Mouse (Mus musculus): ENCODE results near the gene Dock1.
A peak's percentile ranks its signal among the peaks of the same experiment; 100 is the strongest.

The Dock1 gene

DNA sequence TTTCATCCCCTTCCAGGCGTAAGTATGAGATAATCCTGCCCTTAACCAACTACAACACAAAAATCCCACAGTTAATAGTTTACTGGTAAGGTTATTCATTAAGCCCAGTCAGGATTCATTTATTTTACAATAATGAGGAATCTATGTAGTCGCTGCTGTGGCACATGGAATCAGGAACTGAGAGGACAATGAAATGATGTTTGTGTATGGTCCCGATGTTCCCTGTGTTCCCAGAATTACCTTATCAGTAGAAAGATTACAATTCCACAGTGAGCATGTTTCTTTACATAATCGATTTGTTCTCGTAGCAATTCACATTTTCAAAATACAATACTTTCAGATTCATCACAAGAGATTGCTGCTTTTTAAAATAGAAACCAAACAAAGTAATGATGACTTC, 83.0 kb downstream of the Dock1 start:
- DNase-seq (ENCODE audit: low spot score): no peak

DNA sequence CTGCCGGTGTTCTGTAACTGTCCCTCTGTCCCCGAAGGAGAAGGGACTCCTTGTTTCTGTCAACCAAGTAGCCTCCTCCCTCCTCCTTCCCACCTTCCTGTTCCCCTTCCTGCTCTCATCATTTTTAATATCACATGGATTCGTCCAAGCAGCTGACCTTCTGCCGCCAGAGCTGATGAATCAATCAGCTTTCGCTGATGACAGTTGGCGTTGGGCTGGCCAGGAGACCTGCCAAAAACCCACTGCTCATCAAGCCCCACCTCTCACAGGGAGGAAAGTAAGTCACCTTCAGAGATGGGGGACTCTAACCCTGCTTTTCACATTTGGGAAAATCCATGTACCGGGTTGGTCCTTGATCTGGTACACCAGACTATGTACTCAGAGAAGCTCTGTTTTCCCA, 87.2 kb downstream of the Dock1 start:
- DNase-seq (ENCODE audit: low spot score): no peak

DNA sequence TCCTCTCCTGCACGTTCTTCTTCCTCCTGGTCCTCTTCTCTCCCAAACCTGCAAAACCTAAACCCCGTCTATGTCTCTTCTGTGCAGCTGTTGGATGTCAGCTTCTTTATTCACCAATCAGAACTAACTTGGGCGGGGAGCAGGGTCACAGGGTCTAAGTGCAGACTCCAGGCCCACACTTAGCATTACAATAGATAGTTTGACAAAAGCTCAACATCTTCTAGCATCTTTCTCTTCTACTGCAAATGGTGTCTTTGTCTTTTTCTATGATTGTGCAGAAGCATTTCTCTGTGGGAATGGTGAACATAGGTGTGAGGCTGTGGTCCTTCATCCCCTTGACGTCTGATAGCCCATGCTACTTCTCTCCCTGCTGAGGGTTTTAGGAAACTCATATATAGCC, 91.3 kb downstream of the Dock1 start:
- no peak for DNase-seq (ENCODE audit: low spot score)

DNA sequence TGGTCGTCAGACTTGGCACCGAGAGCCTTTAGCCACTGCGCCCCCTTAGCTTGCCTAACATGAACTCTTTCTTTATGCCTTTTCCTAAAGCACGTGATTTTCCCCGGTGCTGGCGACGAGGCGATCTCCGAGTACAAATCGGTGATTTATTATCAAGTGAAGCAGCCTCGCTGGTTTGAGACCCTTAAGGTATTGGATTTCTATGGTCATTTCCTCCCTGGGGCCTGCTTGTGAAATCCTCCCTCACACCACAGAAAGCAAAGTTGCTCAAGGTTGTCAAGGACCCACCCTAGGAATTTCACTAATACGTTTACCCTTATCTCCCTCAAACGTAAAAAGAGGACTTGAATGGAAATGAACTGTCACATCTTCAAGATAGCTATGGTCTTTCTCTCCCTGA, 94.7 kb downstream of the Dock1 start:
- no peak for DNase-seq (ENCODE audit: low spot score)

GRCm38 (mm10) chr7:134771314-134771713, 100.9 kb downstream of the Dock1 start:
- DNase-seq (ENCODE audit: low spot score): no peak

GRCm38 (mm10) chr7:134772363-134772762, 101.9 kb downstream of the Dock1 start:
- DNase-seq (ENCODE audit: low spot score): no peak

DNA sequence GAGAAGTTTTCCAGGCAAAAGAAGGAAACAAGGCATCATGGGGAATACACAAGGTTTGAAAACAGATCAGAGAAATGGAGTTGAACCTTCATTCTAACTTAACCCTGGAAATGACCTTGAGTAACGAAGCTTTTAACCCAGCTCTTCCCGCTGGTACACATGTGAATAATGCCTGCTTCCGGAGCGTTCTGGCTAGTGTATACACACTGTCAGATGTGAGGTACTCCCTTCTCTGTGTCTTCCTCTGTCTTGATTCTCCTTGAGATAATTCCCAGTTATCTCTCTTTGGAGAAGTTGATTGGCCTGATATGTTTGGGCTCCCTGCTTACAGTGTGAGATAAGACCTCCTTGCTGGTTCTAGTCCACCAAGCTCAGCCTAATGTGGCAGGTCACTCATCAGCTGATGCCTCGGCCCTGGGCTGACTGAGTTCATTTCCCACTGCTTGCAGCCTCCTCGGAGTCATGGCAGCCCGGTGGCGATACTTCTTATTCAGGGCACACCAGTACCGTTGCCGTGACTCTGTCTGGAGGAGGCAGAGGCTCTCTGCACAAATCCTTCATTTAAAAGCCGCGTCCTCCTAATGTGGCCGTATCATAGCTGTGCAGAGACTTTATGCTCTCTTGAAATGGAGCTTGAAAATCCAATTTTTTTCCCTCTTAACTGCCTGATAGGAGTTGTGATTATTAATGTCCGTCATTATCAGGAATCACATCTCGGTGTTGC, 102.6 kb downstream of the Dock1 start:
- no peak for DNase-seq (ENCODE audit: low spot score)

DNA sequence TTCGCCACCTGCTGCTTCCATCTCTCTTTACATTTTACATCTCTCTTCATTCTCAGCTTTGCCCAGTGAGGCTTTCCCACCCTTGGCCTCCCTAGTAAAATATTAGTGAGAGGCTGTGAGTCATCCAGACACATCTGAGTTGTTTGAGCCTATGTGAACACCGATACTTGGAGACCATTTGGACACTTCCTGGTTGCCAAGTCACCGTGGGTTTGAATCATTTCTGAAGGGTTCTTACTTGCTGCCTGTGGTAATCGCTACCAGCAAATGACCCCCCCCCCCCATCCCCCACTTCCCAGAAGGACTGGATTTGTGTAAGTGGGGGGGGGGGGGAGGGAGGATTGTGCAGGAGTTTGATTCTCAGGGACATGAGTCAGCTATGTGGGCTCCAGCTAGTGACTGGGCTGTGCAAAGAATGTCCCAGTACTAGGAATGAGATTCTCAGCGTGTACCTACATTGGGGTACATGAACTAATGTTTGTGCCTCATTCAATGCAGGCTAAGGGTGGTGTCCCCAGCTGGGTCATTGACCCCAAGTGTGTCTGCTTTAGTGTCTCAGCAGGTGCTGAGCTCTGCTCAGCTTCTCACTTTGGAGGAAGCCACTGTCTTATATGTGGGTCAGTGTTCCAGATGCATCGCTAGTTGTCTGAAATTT, 103.4 kb downstream of the Dock1 start:
- DNase-seq (ENCODE audit: low spot score): no peak

GRCm38 (mm10) chr7:134774468-134775162, 104.2 kb downstream of the Dock1 start:
- no peak for DNase-seq (ENCODE audit: low spot score)

GRCm38 (mm10) chr7:134775671-134776070, 105.2 kb downstream of the Dock1 start:
- DNase-seq (ENCODE audit: low spot score): no peak

- DNase-seq (ENCODE audit: low spot score): no peak
Measured at GRCm38 (mm10) chr7:134776306-134776705, 105.9 kb downstream of the Dock1 start.

- no peak for DNase-seq (ENCODE audit: low spot score)
Measured at GRCm38 (mm10) chr7:134779761-134780160, 109.3 kb downstream of the Dock1 start.

DNA sequence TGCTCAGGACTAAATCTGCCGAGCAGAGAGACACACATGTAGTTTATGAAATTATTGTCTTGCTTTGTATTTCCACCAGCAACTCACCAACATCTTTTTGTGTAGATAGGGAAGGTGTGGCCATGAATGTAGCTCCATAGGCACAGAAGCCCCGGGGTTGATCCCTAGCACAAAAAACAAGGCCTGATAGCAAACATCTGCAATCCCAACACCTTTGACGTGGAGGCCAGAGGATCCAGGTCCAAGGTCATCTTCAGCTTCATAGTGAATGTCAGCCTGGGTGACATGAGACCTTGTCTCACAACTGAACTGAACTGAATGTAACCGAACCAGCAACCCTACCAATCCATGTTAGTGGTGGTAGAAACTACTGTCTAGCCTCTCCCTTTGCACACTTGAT, 116.7 kb downstream of the Dock1 start:
- no peak for DNase-seq (ENCODE audit: low spot score)

GRCm38 (mm10) chr7:134794889-134795288, 124.4 kb downstream of the Dock1 start:
- no peak for DNase-seq (ENCODE audit: low spot score)

- DNase-seq (ENCODE audit: low spot score): peak; percentile 73
Measured at GRCm38 (mm10) chr7:134800079-134800478, 129.6 kb downstream of the Dock1 start.

DNA sequence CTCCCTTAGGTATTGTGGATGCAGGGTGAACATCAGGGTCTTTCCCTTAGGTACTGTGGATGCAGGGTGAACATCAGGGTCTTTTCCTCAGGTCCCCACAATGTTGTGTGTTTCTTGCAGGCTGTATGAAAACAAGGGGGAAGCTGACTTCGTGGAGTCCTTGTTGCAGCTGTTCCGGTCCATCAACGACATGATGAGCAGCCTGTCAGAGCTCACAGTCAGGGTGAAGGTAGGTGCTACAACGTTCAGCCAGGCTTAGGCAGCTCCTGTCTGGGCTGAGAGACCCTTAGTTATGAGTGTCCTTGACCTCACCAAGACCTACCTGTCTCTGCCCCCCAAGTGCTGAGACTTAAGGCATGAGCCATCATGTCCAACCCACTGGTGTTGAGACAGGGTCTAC, 134.0 kb downstream of the Dock1 start:
- no peak for DNase-seq (ENCODE audit: low spot score)

- no peak for DNase-seq (ENCODE audit: low spot score)
Measured at GRCm38 (mm10) chr7:134806799-134807198, 136.3 kb downstream of the Dock1 start.

DNA sequence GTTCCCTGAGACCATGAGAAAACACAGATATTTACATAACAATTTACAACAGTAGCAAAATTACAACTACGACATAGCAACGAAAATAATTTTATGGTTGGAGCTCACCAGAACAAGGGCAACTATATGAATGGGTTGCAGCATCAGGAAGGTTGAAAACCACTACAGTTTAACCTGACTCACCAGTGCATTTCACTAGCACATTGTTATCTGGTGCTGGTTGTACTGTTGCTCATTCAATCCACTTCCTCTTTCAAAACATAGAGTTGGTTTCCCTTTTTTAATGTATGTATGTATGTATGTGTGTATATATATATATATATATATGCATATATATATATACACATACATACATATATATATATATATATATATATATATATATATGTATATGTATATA, 138.0 kb downstream of the Dock1 start:
- DNase-seq (ENCODE audit: low spot score): no peak

DNA sequence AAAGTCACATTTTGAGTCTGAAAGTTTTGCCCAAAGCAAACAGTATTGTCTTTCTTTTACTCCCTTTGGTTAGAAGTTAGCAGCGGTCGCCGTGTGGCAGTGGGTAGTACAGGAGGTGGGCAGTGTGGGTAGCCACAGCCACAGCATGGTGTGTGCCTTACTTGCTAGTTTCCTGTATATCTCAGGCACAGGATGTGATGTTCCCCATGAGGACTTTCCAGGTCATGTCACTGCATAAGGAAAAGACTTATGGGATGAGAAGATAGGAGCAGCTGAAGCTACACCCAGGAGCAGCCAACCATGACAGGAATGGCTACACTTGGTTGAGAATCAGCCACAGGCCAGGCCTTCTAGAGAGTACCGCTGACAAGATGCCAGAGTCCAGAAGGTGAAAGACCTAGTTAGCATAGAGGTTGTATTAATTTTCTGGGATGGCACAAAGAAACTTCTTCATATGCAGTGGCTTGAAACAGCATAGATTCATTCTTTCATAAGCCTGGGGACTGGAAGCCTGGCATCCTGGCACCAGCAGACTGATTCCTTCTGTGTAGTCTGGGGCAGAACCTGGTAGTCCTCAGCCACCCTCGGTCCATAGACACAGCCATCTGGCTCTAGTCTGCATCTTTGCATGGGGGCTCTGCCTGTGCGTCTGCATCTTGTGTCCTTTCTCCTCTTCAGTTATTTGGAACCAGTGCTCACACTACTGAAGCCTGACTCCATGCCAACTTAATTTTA, 139.0 kb downstream of the Dock1 start:
- DNase-seq (ENCODE audit: low spot score): no peak

GRCm38 (mm10) chr7:134818471-134818870, 148.0 kb downstream of the Dock1 start:
- DNase-seq (ENCODE audit: low spot score): no peak

DNA sequence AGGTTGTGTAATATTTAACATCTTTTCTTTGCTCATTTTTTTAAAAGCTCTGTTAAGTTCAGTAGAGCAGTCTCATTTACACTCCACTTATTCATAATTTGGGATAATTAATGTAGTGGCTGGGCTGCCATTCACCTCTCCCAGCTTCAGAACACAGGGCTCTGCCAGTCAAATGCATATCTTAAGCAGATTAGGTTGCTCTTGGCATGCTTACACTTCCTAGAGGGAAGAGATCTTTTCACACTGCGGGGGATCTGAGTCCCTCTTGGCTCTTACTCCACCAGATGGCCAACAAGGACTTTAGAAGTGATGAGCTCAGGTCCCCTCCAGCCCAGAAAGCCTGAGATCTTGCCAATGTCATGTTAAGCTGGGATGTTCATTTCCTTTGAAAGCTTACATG, 150.8 kb downstream of the Dock1 start:
- DNase-seq (ENCODE audit: low spot score): no peak

GRCm38 (mm10) chr7:134822006-134822405, 151.6 kb downstream of the Dock1 start:
- no peak for DNase-seq (ENCODE audit: low spot score)

DNA sequence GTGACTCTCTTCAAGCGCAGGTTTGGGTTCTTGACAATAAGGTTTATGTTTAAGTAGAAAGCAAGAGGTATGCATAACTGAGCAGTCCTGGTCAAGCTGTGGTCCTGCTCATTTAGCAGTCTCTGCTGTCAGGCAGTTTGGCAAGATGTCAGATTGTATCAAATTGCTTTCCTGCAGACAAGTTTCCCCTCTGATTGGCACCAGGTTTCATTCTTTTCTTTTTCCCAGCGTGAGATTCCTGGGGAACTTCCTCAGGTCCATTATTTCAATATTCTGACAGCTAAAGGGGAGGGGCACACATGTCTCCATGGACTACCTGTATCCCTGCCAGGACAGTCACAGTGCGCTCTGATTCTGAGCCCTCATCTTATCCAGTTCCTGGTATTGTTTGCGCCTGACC, 153.4 kb downstream of the Dock1 start:
- peak; percentile 5 for DNase-seq (ENCODE audit: low spot score)
